Mouse (Mus musculus): Measurements from ENCODE around the gene Baz1a.

Gene Baz1a

DNA sequence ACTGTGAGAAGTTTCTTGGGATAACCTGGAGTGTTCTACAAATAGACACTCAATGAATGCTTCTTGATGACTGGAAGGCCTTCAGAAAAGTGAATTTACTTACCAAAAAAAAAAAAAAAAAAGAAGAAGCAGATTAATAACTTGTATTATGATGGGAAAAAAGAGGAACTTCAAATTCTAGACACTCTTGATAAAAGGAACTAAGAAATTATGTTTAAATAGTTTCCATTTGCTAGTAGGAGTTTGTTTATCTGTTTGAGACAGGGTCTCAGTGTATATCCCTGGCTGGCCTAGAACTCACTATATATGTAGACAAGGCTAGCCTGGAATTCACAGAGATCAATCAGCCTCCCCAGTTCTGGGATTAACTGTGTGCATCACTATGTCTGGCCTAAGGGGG lies 169.7 kb downstream of the Baz1a start:
- DNase-seq: no peak

Data from kidney, adult 8-10 months (tissue).